Mouse (Mus musculus) small intestine, adult 10 weeks (tissue): ENCODE results near the gene St13. TPM values are rescaled to one million over a fixed set of nuclear protein-coding genes. Genes with fewer than 3 reads are reported as not detected.

Source experiments
- polyA plus RNA-seq: library from polyadenylated mRNA; stranded (reverse); fragments of 350-450 nt; fragmentation: Illumina TruSeq; extraction: RNeasy Lipid Tissue Mini Kit (QIAGEN cat#74804); gene quantifications from one replicate; pipeline ENCODE4 v1.2.3, GENCODE M21; 2014; ENCODE audit warnings: low replicate concordance

St13 gene
- 153 TPM for polyA plus RNA-seq

GRCm38 (mm10) chr15:81399638-81400315 is at the start of gene St13, which contains the start of gene Xpnpep3:
St13 (minus strand) TSS chr15:81400077.
Xpnpep3 (plus strand) TSS chr15:81400138.

GRCm38 (mm10) chr15:81408199-81408598 is 8.3 kb upstream of the St13 start, which contains the start of gene Dnajb7:
Dnajb7 (minus strand) TSS chr15:81408299.

GRCm38 (mm10) chr15:81360345-81361021 is 39.4 kb downstream of the St13 start, which contains the start of gene Slc25a17:
Slc25a17 (minus strand) TSS chr15:81360812.

Other genes starting within 250 kb of the St13 start
- 0.48 TPM for gene Mrtfa, start 209.3 kb downstream of the St13 start, polyA plus RNA-seq
- gene Mchr1, start 164.6 kb downstream of the St13 start, polyA plus RNA-seq: not detected
- 58.0 TPM for gene Slc25a17, start 39.3 kb downstream of the St13 start, polyA plus RNA-seq
- gene Xpnpep3, start 61 bp upstream of the St13 start, polyA plus RNA-seq: 3.7 TPM
- gene Dnajb7, start 8.2 kb upstream of the St13 start, polyA plus RNA-seq: 7.3 TPM
- 68.1 TPM for gene Rbx1, start 66.2 kb upstream of the St13 start, polyA plus RNA-seq
- gene Ep300, start 185.3 kb upstream of the St13 start, polyA plus RNA-seq: 52.1 TPM